Mouse (Mus musculus): ENCODE measurements around the gene Lamb1. TPM values are rescaled to one million over a fixed set of nuclear protein-coding genes. Genes with fewer than 3 reads are reported as not detected.

Gene Lamb1
- polyA plus RNA-seq, 1 experiment from 2014 or later = 60.4 TPM

GRCm38 (mm10) chr12:31350944-31351928 is 86.2 kb downstream of the Lamb1 start, which contains the start of gene Dld:
Gene Dld (minus strand): TSS chr12:31351453.
- 5% methylated on average over 66 of the region's 66 CpGs for WGBS
- Histone ChIP-seq H3K4me3 (replicated peaks) (peak within 1 kb of the TSS; percentile 97), H3K4me1 (replicated peaks) (peaks cover 8% of the 10 kb centered on the region), H3K4me2 (peak within 1 kb of the TSS; percentile 89), H3K9ac (replicated peaks) (peak within 1 kb of the TSS; percentile 95), H3K27ac (peak within 1 kb of the TSS; percentile 84), H3K36me3 (peaks cover 21% of the 10 kb centered on the region), H3K27me3 (no peaks in the 10 kb centered on the region), H3K9me3 (no peaks in the 10 kb centered on the region)
- peak; percentile 91 for ATAC-seq (ENCODE audit: insufficient number of reproducible peaks, insufficient read depth, low FRiP score, low TSS enrichment, low read depth)

- WGBS = 53% methylated on average over 3 of the region's 3 CpGs
- Histone ChIP-seq H3K4me1 (replicated peaks) (no peaks in the 10 kb centered on the region), H3K27ac (no peak overlapping the region), H3K9ac (replicated peaks) (no peak overlapping the region), H3K4me2 (no peak overlapping the region), H3K27me3 (no peaks in the 10 kb centered on the region), H3K36me3 (no peaks in the 10 kb centered on the region), H3K9me3 (no peaks in the 10 kb centered on the region), H3K4me3 (replicated peaks) (no peak overlapping the region)
- no peak for ATAC-seq (ENCODE audit: insufficient number of reproducible peaks, insufficient read depth, low FRiP score, low TSS enrichment, low read depth)
Observed at GRCm38 (mm10) chr12:31366428-31366827, 101.4 kb downstream of the Lamb1 start.

GRCm38 (mm10) chr12:31367721-31368120 is 102.7 kb downstream of the Lamb1 start:
- Histone ChIP-seq H3K36me3 (no peaks in the 10 kb centered on the region), H3K4me3 (replicated peaks) (no peak overlapping the region), H3K9me3 (no peaks in the 10 kb centered on the region), H3K4me1 (replicated peaks) (no peaks in the 10 kb centered on the region), H3K4me2 (no peak overlapping the region), H3K9ac (replicated peaks) (no peak overlapping the region), H3K27ac (no peak overlapping the region), H3K27me3 (no peaks in the 10 kb centered on the region)
- WGBS = 89% methylated on average over 5 of the region's 5 CpGs
- ATAC-seq (ENCODE audit: insufficient number of reproducible peaks, insufficient read depth, low FRiP score, low TSS enrichment, low read depth) = no peak

- Histone ChIP-seq H3K36me3 (no peaks in the 10 kb centered on the region), H3K27ac (no peak overlapping the region), H3K4me1 (replicated peaks) (no peaks in the 10 kb centered on the region), H3K9ac (replicated peaks) (no peak overlapping the region), H3K9me3 (no peaks in the 10 kb centered on the region), H3K4me3 (replicated peaks) (no peak overlapping the region), H3K27me3 (no peaks in the 10 kb centered on the region), H3K4me2 (no peak overlapping the region)
- no peak for ATAC-seq (ENCODE audit: insufficient number of reproducible peaks, insufficient read depth, low FRiP score, low TSS enrichment, low read depth)
- WGBS = 88% methylated on average over 1 of the region's 1 CpGs
Observed at GRCm38 (mm10) chr12:31369118-31369517, 104.1 kb downstream of the Lamb1 start.

GRCm38 (mm10) chr12:31369656-31370055 is 104.6 kb downstream of the Lamb1 start:
- no peak for ATAC-seq (ENCODE audit: insufficient number of reproducible peaks, insufficient read depth, low FRiP score, low TSS enrichment, low read depth)
- Histone ChIP-seq H3K27ac (no peak overlapping the region), H3K4me2 (no peak overlapping the region), H3K9me3 (no peaks in the 10 kb centered on the region), H3K27me3 (no peaks in the 10 kb centered on the region), H3K4me3 (replicated peaks) (no peak overlapping the region), H3K4me1 (replicated peaks) (no peaks in the 10 kb centered on the region), H3K36me3 (no peaks in the 10 kb centered on the region), H3K9ac (replicated peaks) (no peak overlapping the region)
- 88% methylated on average over 7 of the region's 7 CpGs for WGBS

- Histone ChIP-seq H3K36me3 (no peaks in the 10 kb centered on the region), H3K27me3 (no peaks in the 10 kb centered on the region), H3K9ac (replicated peaks) (no peak overlapping the region), H3K9me3 (no peaks in the 10 kb centered on the region), H3K4me1 (replicated peaks) (peaks cover 9% of the 10 kb centered on the region; the same call in 1 of the 2 replicates), H3K4me3 (replicated peaks) (no peak overlapping the region), H3K27ac (no peak overlapping the region), H3K4me2 (no peak overlapping the region)
- 42% methylated on average over 9 of the region's 9 CpGs for WGBS
- ATAC-seq (ENCODE audit: insufficient number of reproducible peaks, insufficient read depth, low FRiP score, low TSS enrichment, low read depth) = no peak
Observed at GRCm38 (mm10) chr12:31374603-31375282, 109.7 kb downstream of the Lamb1 start.

- ATAC-seq (ENCODE audit: insufficient number of reproducible peaks, insufficient read depth, low FRiP score, low TSS enrichment, low read depth) = no peak
- 74% methylated on average over 4 of the region's 4 CpGs for WGBS
Observed at GRCm38 (mm10) chr12:31375283-31375615, 110.2 kb downstream of the Lamb1 start.

GRCm38 (mm10) chr12:31376326-31376950 is 111.4 kb downstream of the Lamb1 start:
- Histone ChIP-seq H3K9ac (replicated peaks) (0 out of 2 replicates have a peak overlapping the region, but pooled peaks have one; percentile 32), H3K27ac (no peak overlapping the region), H3K4me3 (replicated peaks) (peak overlapping the region; percentile 29), H3K9me3 (no peaks in the 10 kb centered on the region), H3K4me2 (peak overlapping the region; percentile 56), H3K27me3 (no peaks in the 10 kb centered on the region), H3K36me3 (no peaks in the 10 kb centered on the region), H3K4me1 (replicated peaks) (peaks cover 9% of the 10 kb centered on the region; the same call in 1 of the 2 replicates)
- 13% methylated on average over 13 of the region's 13 CpGs for WGBS
- ATAC-seq (ENCODE audit: insufficient number of reproducible peaks, insufficient read depth, low FRiP score, low TSS enrichment, low read depth) = no peak; the same call in 1 of the 2 replicates

More at GRCm38 (mm10) chr12:31375283-31375615, 110.2 kb downstream of the Lamb1 start:
- no peak overlapping the region for H3K27ac ChIP-seq
- H3K4me1 ChIP-seq (replicated peaks) = peaks cover 9% of the 10 kb centered on the region; the same call in 1 of the 2 replicates
- H3K9ac ChIP-seq (replicated peaks) = no peak overlapping the region
- H3K9me3 ChIP-seq = no peaks in the 10 kb centered on the region
- H3K4me3 ChIP-seq (replicated peaks) = no peak overlapping the region
- H3K27me3 ChIP-seq = no peaks in the 10 kb centered on the region
- no peak overlapping the region for H3K4me2 ChIP-seq
- H3K36me3 ChIP-seq = no peaks in the 10 kb centered on the region

- Histone ChIP-seq H3K4me2 (no peak overlapping the region), H3K4me1 (replicated peaks) (peaks cover 9% of the 10 kb centered on the region; the same call in 1 of the 2 replicates), H3K27ac (no peak overlapping the region), H3K9ac (replicated peaks) (no peak overlapping the region), H3K36me3 (no peaks in the 10 kb centered on the region), H3K27me3 (no peaks in the 10 kb centered on the region), H3K9me3 (no peaks in the 10 kb centered on the region), H3K4me3 (replicated peaks) (no peak overlapping the region)
- 82% methylated on average over 11 of the region's 11 CpGs for WGBS
- ATAC-seq (ENCODE audit: insufficient number of reproducible peaks, insufficient read depth, low FRiP score, low TSS enrichment, low read depth) = no peak
Observed at GRCm38 (mm10) chr12:31377241-31377640, 112.2 kb downstream of the Lamb1 start.

All from limb, embryonic 12.5 days (tissue).